Mouse (Mus musculus): ENCODE measurements around the gene Zfp367. TPM values are rescaled to one million over a fixed set of nuclear protein-coding genes. Genes with fewer than 3 reads are reported as not detected.

Gene Zfp367
- polyA plus RNA-seq (2016; fragmentation: Nextera tagmentation; extraction: Ambion mirVana): 10.7 and 11.4 TPM in 2 replicates

GRCm38 (mm10) chr13:64153083-64153682 lies at the start of gene Zfp367:
TSS of gene Zfp367 (minus strand) at chr13:64153202.
- no peaks in the 10 kb centered on the region for H3K36me3 ChIP-seq
- no peaks in the 10 kb centered on the region for H3K9me3 ChIP-seq
- peak within 1 kb of the TSS; percentile 93 for H3K4me2 ChIP-seq (replicated peaks)
- H3K4me1 ChIP-seq: peaks cover 20% of the 10 kb centered on the region; the same call in 1 of the 2 replicates
- peak within 1 kb of the TSS; percentile 75 for H3K9ac ChIP-seq
- under 1% methylated on average over 56 of the region's 56 CpGs for WGBS
- no peaks in the 10 kb centered on the region for H3K27me3 ChIP-seq (replicated peaks)
- peak within 1 kb of the TSS; percentile 90 for H3K4me3 ChIP-seq
- H3K27ac ChIP-seq: peak within 1 kb of the TSS; percentile 72
- peak; percentile 98 for ATAC-seq (ENCODE audit: low FRiP score, low read depth)

- no peak overlapping the region for H3K9ac ChIP-seq
- WGBS: 97% methylated on average over 4 of the region's 4 CpGs
- no peak overlapping the region for H3K4me2 ChIP-seq (replicated peaks)
- H3K27ac ChIP-seq: no peak overlapping the region
- H3K4me1 ChIP-seq: no peaks in the 10 kb centered on the region
- no peaks in the 10 kb centered on the region for H3K27me3 ChIP-seq (replicated peaks)
- H3K36me3 ChIP-seq: 0 out of 2 replicates have a peak, but pooled peaks cover 4% of the 10 kb centered on the region
- no peak for ATAC-seq (ENCODE audit: low FRiP score, low read depth)
- no peak overlapping the region for H3K4me3 ChIP-seq
- no peaks in the 10 kb centered on the region for H3K9me3 ChIP-seq
These were observed 47.9 kb upstream of the Zfp367 start for GRCm38 (mm10) chr13:64200911-64201310.

GRCm38 (mm10) chr13:64198310-64198709 lies 45.3 kb upstream of the Zfp367 start:
- no peak overlapping the region for H3K9ac ChIP-seq
- H3K9me3 ChIP-seq: no peaks in the 10 kb centered on the region
- no peak overlapping the region for H3K27ac ChIP-seq
- WGBS: 96% methylated on average over 4 of the region's 4 CpGs
- 0 out of 2 replicates have a peak, but pooled peaks cover 4% of the 10 kb centered on the region for H3K36me3 ChIP-seq
- no peaks in the 10 kb centered on the region for H3K27me3 ChIP-seq (replicated peaks)
- H3K4me2 ChIP-seq (replicated peaks): no peak overlapping the region
- no peaks in the 10 kb centered on the region for H3K4me1 ChIP-seq
- ATAC-seq (ENCODE audit: low FRiP score, low read depth): no peak
- no peak overlapping the region for H3K4me3 ChIP-seq

- Histone ChIP-seq H3K9me3 (no peaks in the 10 kb centered on the region), H3K4me3 (no peak overlapping the region), H3K27me3 (replicated peaks) (no peaks in the 10 kb centered on the region), H3K4me1 (no peaks in the 10 kb centered on the region), H3K4me2 (replicated peaks) (no peak overlapping the region), H3K36me3 (0 out of 2 replicates have a peak, but pooled peaks cover 4% of the 10 kb centered on the region), H3K9ac (no peak overlapping the region), H3K27ac (no peak overlapping the region)
- WGBS: 92% methylated on average over 6 of the region's 6 CpGs
- no peak for ATAC-seq (ENCODE audit: low FRiP score, low read depth)
These were observed 44.9 kb upstream of the Zfp367 start for GRCm38 (mm10) chr13:64197899-64198298.

GRCm38 (mm10) chr13:64187065-64187464 lies 34.1 kb upstream of the Zfp367 start:
- peaks cover 38% of the 10 kb centered on the region for H3K36me3 ChIP-seq
- H3K9ac ChIP-seq: no peak overlapping the region
- no peak overlapping the region for H3K4me2 ChIP-seq (replicated peaks)
- H3K27me3 ChIP-seq (replicated peaks): no peaks in the 10 kb centered on the region; the same call in 1 of the 2 replicates
- H3K9me3 ChIP-seq: no peaks in the 10 kb centered on the region
- no peak for ATAC-seq (ENCODE audit: low FRiP score, low read depth)
- H3K4me1 ChIP-seq: no peaks in the 10 kb centered on the region
- no peak overlapping the region for H3K4me3 ChIP-seq
- no peak overlapping the region for H3K27ac ChIP-seq

GRCm38 (mm10) chr13:64186516-64186915 lies 33.5 kb upstream of the Zfp367 start:
- no peak for ATAC-seq (ENCODE audit: low FRiP score, low read depth)
- Histone ChIP-seq H3K4me3 (no peak overlapping the region), H3K27ac (no peak overlapping the region), H3K4me1 (no peaks in the 10 kb centered on the region), H3K36me3 (peaks cover 40% of the 10 kb centered on the region), H3K9me3 (no peaks in the 10 kb centered on the region), H3K9ac (no peak overlapping the region), H3K4me2 (replicated peaks) (no peak overlapping the region), H3K27me3 (replicated peaks) (no peaks in the 10 kb centered on the region; the same call in 1 of the 2 replicates)
- WGBS: 87% methylated on average over 4 of the region's 4 CpGs

GRCm38 (mm10) chr13:64185586-64185985 lies 32.6 kb upstream of the Zfp367 start:
- Histone ChIP-seq H3K4me1 (no peaks in the 10 kb centered on the region), H3K4me2 (replicated peaks) (no peak overlapping the region), H3K36me3 (peaks cover 44% of the 10 kb centered on the region), H3K9me3 (no peaks in the 10 kb centered on the region), H3K4me3 (no peak overlapping the region), H3K27me3 (replicated peaks) (no peaks in the 10 kb centered on the region; the same call in 1 of the 2 replicates), H3K9ac (no peak overlapping the region), H3K27ac (no peak overlapping the region)
- WGBS: 93% methylated on average over 9 of the region's 9 CpGs
- ATAC-seq (ENCODE audit: low FRiP score, low read depth): no peak

GRCm38 (mm10) chr13:64185176-64185575 lies 32.2 kb upstream of the Zfp367 start:
- no peak overlapping the region for H3K4me3 ChIP-seq
- no peaks in the 10 kb centered on the region for H3K9me3 ChIP-seq
- WGBS: 82% methylated on average over 7 of the region's 7 CpGs
- H3K9ac ChIP-seq: no peak overlapping the region
- H3K27me3 ChIP-seq (replicated peaks): no peaks in the 10 kb centered on the region; the same call in 1 of the 2 replicates
- H3K36me3 ChIP-seq: peaks cover 44% of the 10 kb centered on the region
- no peak for ATAC-seq (ENCODE audit: low FRiP score, low read depth)
- H3K4me1 ChIP-seq: no peaks in the 10 kb centered on the region
- no peak overlapping the region for H3K4me2 ChIP-seq (replicated peaks)
- H3K27ac ChIP-seq: no peak overlapping the region

GRCm38 (mm10) chr13:64184361-64184760 lies 31.4 kb upstream of the Zfp367 start:
- 85% methylated on average over 10 of the region's 10 CpGs for WGBS
- Histone ChIP-seq H3K4me3 (no peak overlapping the region), H3K9ac (no peak overlapping the region), H3K27me3 (replicated peaks) (no peaks in the 10 kb centered on the region), H3K4me2 (replicated peaks) (no peak overlapping the region), H3K9me3 (no peaks in the 10 kb centered on the region), H3K27ac (no peak overlapping the region), H3K4me1 (no peaks in the 10 kb centered on the region), H3K36me3 (peaks cover 44% of the 10 kb centered on the region)
- no peak for ATAC-seq (ENCODE audit: low FRiP score, low read depth)

GRCm38 (mm10) chr13:64183583-64183982 lies 30.6 kb upstream of the Zfp367 start:
- 82% methylated on average over 4 of the region's 4 CpGs for WGBS
- no peak for ATAC-seq (ENCODE audit: low FRiP score, low read depth)
- Histone ChIP-seq H3K9me3 (no peaks in the 10 kb centered on the region), H3K9ac (no peak overlapping the region), H3K36me3 (peaks cover 48% of the 10 kb centered on the region), H3K4me1 (no peaks in the 10 kb centered on the region), H3K27ac (no peak overlapping the region), H3K4me2 (replicated peaks) (no peak overlapping the region), H3K4me3 (no peak overlapping the region), H3K27me3 (replicated peaks) (no peaks in the 10 kb centered on the region)

- Histone ChIP-seq H3K9me3 (no peaks in the 10 kb centered on the region), H3K4me1 (no peaks in the 10 kb centered on the region), H3K9ac (no peak overlapping the region), H3K27me3 (replicated peaks) (no peaks in the 10 kb centered on the region), H3K4me2 (replicated peaks) (no peak overlapping the region), H3K36me3 (peaks cover 59% of the 10 kb centered on the region), H3K4me3 (no peak overlapping the region), H3K27ac (no peak overlapping the region)
- 88% methylated on average over 2 of the region's 2 CpGs for WGBS
- no peak for ATAC-seq (ENCODE audit: low FRiP score, low read depth)
These were observed 29.1 kb upstream of the Zfp367 start for GRCm38 (mm10) chr13:64182091-64182490.

GRCm38 (mm10) chr13:64180888-64181287 lies 27.9 kb upstream of the Zfp367 start:
- H3K36me3 ChIP-seq: peaks cover 56% of the 10 kb centered on the region
- no peak overlapping the region for H3K4me3 ChIP-seq
- 82% methylated on average over 3 of the region's 3 CpGs for WGBS

GRCm38 (mm10) chr13:64180300-64180699 lies 27.3 kb upstream of the Zfp367 start:
- peaks cover 53% of the 10 kb centered on the region for H3K36me3 ChIP-seq

More at GRCm38 (mm10) chr13:64180888-64181287, 27.9 kb upstream of the Zfp367 start:
- H3K4me2 ChIP-seq (replicated peaks): no peak overlapping the region
- ATAC-seq (ENCODE audit: low FRiP score, low read depth): no peak
- H3K27me3 ChIP-seq (replicated peaks): no peaks in the 10 kb centered on the region
- H3K27ac ChIP-seq: no peak overlapping the region
- H3K4me1 ChIP-seq: no peaks in the 10 kb centered on the region
- no peaks in the 10 kb centered on the region for H3K9me3 ChIP-seq
- no peak overlapping the region for H3K9ac ChIP-seq

More at GRCm38 (mm10) chr13:64180300-64180699, 27.3 kb upstream of the Zfp367 start:
- Histone ChIP-seq H3K27me3 (replicated peaks) (no peaks in the 10 kb centered on the region), H3K4me2 (replicated peaks) (no peak overlapping the region), H3K4me1 (no peaks in the 10 kb centered on the region), H3K9ac (no peak overlapping the region), H3K27ac (no peak overlapping the region), H3K9me3 (no peaks in the 10 kb centered on the region), H3K4me3 (no peak overlapping the region)
- ATAC-seq (ENCODE audit: low FRiP score, low read depth): no peak
- WGBS: 86% methylated on average over 4 of the region's 4 CpGs

Measured in neural tube, embryonic 12.5 days (tissue).